Mouse (Mus musculus) hindbrain, embryonic 16.5 days (tissue): ENCODE measurements around the gene Pard3b. TPM values are rescaled to one million over a fixed set of nuclear protein-coding genes. Genes with fewer than 3 reads are reported as not detected.

Experiments
- ATAC-seq: fragments of 200-750 bp; cut with Nextera tagmentation; 2 replicates; pipeline ENCODE4 v1.8.0; 2017; ENCODE audit warnings: moderate TSS enrichment, moderate library complexity
- H3K27ac ChIP-seq: fragments of 300-500 bp; sonication (generic); 2 replicates; pipeline ENCODE4 v1.5.1; 2014; ENCODE audit warnings: low read depth, mild to moderate bottlenecking, control low read depth, low read length, moderate library complexity
- H3K27me3 ChIP-seq: fragments of 300-500 bp; sonication (generic); replicated peaks from 2 replicates; pipeline ENCODE4 v1.6.1; 2014; ENCODE audit warnings: low read length; ENCODE audit not compliant: control insufficient read depth, insufficient read depth
- H3K36me3 ChIP-seq: fragments of 300-500 bp; sonication (generic); 2 replicates; pipeline ENCODE4 v1.6.1; 2014; ENCODE audit warnings: mild to moderate bottlenecking, low read length, moderate library complexity, mixed read lengths; ENCODE audit not compliant: control insufficient read depth, insufficient read depth
- H3K4me1 ChIP-seq: fragments of 300-500 bp; sonication (generic); 2 replicates; pipeline ENCODE4 v1.6.1; 2014; ENCODE audit warnings: low read depth, low read length; ENCODE audit not compliant: control insufficient read depth, insufficient read depth
- H3K4me2 ChIP-seq: fragments of 300-500 bp; sonication (generic); 2 replicates; pipeline ENCODE4 v1.6.1; 2014; ENCODE audit warnings: mild to moderate bottlenecking, low read length, control low read depth, moderate library complexity
- H3K4me3 ChIP-seq: fragments of 300-500 bp; sonication (generic); 2 replicates; pipeline ENCODE4 v1.5.1; 2014; ENCODE audit warnings: mild to moderate bottlenecking, low read length, control low read depth, moderate library complexity
- H3K9ac ChIP-seq: fragments of 300-500 bp; sonication (generic); 2 replicates; pipeline ENCODE4 v1.6.1; 2014; ENCODE audit warnings: low read depth, mild to moderate bottlenecking, control low read depth, low read length, moderate library complexity
- H3K9me3 ChIP-seq: fragments of 300-500 bp; sonication (generic); 2 replicates; pipeline ENCODE4 v1.6.1; 2014; ENCODE audit warnings: mild to moderate bottlenecking, low read length, moderate library complexity; ENCODE audit not compliant: control insufficient read depth
- WGBS: fragments of 180-500 bp; shearing (Covaris S2); extraction: QIAGEN DNeasy Blood & Tissue Kit; methylation state at CpG from one replicate; pipeline ENCODE4 v1.1.7; 2014; 5-methylcytosine and 5-hydroxymethylcytosine counted together
- polyA plus RNA-seq: library from polyadenylated mRNA; unstranded; fragments of >200 nt; fragmentation: Nextera tagmentation; extraction: Ambion mirVana; gene quantifications from 2 replicates; pipeline ENCODE4 v1.2.1, GENCODE M21; 2015

Gene Pard3b
- polyA plus RNA-seq, 1 experiment from 2014 or later, result 8.9 TPM

DNA sequence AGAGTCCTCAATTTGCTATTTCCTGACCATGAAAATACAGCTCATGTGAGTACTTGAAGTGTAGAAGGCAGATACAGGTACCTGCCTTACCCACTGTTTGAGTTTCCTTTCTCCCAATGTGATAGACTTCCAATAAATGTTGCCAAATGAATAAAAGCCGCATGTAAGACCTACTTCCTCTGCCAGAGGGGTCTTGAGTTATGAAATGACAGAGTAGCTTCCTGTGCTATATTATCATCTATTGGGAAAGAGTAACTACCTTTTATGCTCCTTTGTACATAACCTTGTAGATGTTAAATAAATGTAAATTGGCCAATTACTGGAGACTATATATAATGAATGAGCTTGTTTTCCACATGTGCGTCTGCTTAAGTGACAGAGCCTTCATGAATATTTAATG is 574.7 kb downstream of the Pard3b start:
- Histone ChIP-seq H3K27me3 (no peaks in the 10 kb centered on the region), H3K4me1 (peaks cover 4% of the 10 kb centered on the region; the same call in 1 of the 2 replicates), H3K36me3 (no peaks in the 10 kb centered on the region), H3K27ac (no peak overlapping the region), H3K4me2 (no peak overlapping the region), H3K4me3 (no peak overlapping the region), H3K9ac (no peak overlapping the region), H3K9me3 (no peaks in the 10 kb centered on the region)
- ATAC-seq, result no peak
- 58% methylated on average over 2 of the region's 2 CpGs for WGBS

DNA sequence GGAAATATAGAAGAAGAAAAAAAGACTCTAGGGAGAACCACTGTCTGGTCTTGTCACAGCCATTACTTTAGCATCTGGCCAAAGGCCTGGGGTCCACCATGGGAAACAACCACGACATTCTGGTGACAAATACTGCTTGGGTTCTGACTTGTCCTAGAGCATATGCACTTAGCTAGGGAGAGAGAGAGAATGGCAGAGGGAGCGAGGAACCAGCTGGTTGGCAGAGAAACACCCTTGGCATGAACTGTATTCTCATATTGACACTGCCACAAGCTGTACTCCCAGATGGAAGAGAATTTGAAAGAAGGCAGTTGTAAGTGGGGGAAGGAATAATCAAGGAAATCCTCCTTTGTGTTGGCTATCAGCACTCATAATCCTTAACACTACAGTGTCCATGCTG is 577.2 kb downstream of the Pard3b start:
- ATAC-seq, result peak; percentile 84
- Histone ChIP-seq H3K9ac (no peak overlapping the region), H3K4me2 (no peak overlapping the region), H3K9me3 (no peaks in the 10 kb centered on the region), H3K27ac (no peak overlapping the region), H3K27me3 (no peaks in the 10 kb centered on the region), H3K36me3 (no peaks in the 10 kb centered on the region), H3K4me1 (peaks cover 4% of the 10 kb centered on the region; the same call in 1 of the 2 replicates), H3K4me3 (no peak overlapping the region)
- WGBS, result 42% methylated on average over 2 of the region's 2 CpGs

DNA sequence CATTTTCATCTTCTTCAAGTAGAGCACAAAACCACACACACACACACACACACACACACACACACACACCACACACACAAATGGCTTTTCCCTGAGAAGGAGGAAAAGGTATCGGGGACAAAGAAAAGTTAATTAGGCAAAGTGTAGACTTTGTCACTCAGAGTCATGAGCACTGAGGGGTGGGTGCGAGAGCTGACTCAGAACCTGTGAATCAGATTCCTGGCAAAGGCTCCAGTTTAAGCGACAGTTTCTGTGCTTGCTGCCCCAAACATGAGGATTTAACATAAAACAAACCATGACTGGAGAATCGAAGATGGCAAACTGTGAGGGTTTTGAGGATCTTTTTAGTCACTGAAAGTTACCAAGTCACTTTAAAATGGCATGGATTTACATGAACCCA is 577.9 kb downstream of the Pard3b start:
- Histone ChIP-seq H3K27me3 (no peaks in the 10 kb centered on the region), H3K4me3 (no peak overlapping the region), H3K36me3 (no peaks in the 10 kb centered on the region), H3K4me2 (no peak overlapping the region), H3K9ac (no peak overlapping the region), H3K9me3 (no peaks in the 10 kb centered on the region), H3K27ac (no peak overlapping the region), H3K4me1 (peaks cover 4% of the 10 kb centered on the region; the same call in 1 of the 2 replicates)
- WGBS, result 85% methylated on average over 4 of the region's 4 CpGs
- no peak for ATAC-seq

DNA sequence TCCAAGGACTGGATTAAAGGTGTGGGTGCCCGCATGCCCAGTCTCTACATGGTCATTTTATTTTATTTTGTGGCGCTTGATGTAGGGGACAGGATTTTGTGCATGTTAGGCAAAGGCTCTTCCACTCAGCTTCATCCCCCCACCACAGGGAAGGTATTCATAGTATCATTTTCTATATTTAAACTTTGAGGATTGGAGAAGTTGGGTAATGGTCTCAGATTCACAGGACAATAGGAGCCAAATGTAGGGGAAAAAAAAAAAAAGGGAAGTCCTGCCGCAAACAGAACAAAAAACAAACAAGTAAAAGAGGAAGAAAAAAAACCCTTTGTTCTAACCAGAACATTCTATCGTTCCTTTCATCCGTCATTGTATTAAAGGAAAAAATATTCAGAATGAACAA is 590.5 kb downstream of the Pard3b start:
- no peak overlapping the region for H3K4me3 ChIP-seq
- no peaks in the 10 kb centered on the region for H3K9me3 ChIP-seq
- H3K27me3 ChIP-seq, result no peaks in the 10 kb centered on the region
- no peak for ATAC-seq
- peaks cover 5% of the 10 kb centered on the region; the same call in 1 of the 2 replicates for H3K4me1 ChIP-seq
- H3K27ac ChIP-seq, result no peak overlapping the region
- H3K36me3 ChIP-seq, result no peaks in the 10 kb centered on the region
- H3K4me2 ChIP-seq, result no peak overlapping the region
- WGBS, result 83% methylated on average over 5 of the region's 5 CpGs
- H3K9ac ChIP-seq, result no peak overlapping the region

DNA sequence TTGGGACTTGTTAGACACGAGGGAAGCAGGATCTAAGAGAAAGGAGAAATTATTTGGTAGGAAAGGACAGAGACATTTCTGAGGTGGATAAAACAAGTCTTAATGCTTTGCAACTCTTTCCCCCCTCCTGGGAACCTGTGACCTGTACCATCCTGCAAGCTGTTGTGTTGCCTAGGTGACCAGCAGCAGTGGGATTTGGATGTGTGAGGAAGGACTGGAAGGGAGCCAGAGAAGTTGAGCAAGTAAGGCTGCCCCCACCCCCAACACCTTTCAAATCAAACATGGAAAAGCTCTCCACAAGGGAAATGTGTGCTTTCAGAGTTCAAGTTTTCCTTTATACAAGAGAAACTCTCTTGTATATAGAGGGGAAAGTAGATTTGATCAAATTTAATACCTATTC is 595.4 kb downstream of the Pard3b start:
- Histone ChIP-seq H3K4me3 (no peak overlapping the region), H3K36me3 (no peaks in the 10 kb centered on the region), H3K9ac (no peak overlapping the region), H3K27me3 (no peaks in the 10 kb centered on the region), H3K9me3 (no peaks in the 10 kb centered on the region), H3K4me2 (no peak overlapping the region), H3K27ac (no peak overlapping the region), H3K4me1 (peaks cover 5% of the 10 kb centered on the region; the same call in 1 of the 2 replicates)
- 35% methylated on average over 1 of the region's 1 CpGs for WGBS
- no peak for ATAC-seq

DNA sequence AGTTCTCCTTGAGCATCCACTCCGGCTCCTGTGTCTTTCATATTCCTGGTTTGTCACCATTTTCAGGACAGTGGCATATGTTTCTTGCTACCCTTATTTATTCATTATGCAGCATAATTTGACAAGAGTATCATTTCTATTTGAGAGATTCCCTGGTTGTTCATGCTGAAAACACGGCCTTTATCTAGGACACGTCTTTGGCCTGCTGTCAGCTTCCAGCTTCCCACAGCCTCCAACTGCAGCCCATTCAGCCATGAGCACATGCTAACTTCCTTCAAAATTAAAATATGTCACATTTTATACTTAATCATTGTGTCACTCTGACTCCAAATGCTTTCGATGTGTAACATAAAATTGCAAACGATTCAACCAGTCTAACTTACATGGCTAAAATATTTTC is 596.5 kb downstream of the Pard3b start:
- H3K9me3 ChIP-seq, result no peaks in the 10 kb centered on the region
- no peak overlapping the region for H3K27ac ChIP-seq
- no peak overlapping the region for H3K4me2 ChIP-seq
- 73% methylated on average over 5 of the region's 5 CpGs for WGBS
- no peaks in the 10 kb centered on the region for H3K27me3 ChIP-seq
- H3K9ac ChIP-seq, result no peak overlapping the region
- H3K36me3 ChIP-seq, result no peaks in the 10 kb centered on the region
- ATAC-seq, result no peak
- no peak overlapping the region for H3K4me3 ChIP-seq
- peaks cover 5% of the 10 kb centered on the region; the same call in 1 of the 2 replicates for H3K4me1 ChIP-seq

DNA sequence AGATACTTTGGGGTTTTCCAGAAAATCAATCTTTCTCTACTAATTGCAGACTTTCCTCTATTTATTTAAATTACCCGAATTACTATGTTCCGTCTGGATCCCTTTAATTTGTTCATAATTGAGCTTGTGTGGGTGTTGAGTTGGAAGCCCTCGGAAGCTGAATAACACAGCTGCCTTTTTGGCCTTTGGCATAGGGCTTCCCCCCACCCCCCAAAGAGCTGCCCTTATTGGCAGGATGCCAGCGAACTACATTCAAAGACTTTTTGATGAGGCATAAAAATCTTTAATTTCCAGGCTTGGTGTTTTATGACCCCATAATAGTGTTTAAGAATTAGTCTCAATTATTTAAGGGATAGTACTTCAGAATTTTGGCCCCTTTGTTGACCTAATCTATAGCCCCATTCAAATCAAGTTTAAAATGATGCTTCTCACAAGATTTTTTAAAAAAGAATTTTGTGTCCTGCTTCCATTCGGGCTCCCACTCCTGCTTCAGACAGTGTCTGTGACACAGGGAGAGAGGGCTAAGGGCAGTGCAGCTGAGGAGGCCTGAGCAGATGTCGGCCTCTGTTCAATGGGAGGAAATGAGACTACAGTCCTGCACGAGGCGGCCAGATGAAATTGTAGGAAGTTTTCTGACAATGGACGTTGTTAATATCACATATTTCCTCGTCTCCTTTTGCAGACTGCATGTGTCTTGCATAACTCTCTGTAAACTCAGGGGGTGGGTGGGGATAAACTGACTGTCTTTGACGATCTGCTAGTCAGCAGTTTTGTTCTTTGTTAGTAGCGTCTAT is 605.8 kb downstream of the Pard3b start:
- Histone ChIP-seq H3K36me3 (no peaks in the 10 kb centered on the region), H3K4me2 (no peak overlapping the region), H3K4me1 (no peaks in the 10 kb centered on the region), H3K27ac (no peak overlapping the region), H3K9me3 (no peaks in the 10 kb centered on the region), H3K27me3 (no peaks in the 10 kb centered on the region), H3K4me3 (no peak overlapping the region), H3K9ac (no peak overlapping the region)
- ATAC-seq, result no peak
- 33% methylated on average over 12 of the region's 12 CpGs for WGBS

DNA sequence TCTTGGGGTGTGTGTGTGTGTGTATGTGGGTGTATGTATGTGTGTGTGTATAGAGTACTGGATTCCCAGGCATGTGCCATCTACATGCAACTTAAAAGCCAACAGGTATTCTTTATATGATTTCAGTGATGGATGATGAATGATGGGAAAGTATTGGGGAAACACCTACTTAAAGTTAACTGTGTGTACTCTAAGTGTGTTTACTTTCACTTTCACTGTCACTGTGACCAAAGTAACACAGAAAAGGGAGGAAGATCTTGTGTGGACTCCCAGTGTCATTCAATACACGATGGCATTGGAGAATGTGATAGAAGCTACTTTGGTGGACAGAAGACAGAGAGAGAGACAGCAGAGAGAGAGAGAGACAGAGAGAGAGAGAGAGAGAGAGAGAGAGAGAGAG is 613.8 kb downstream of the Pard3b start:
- Histone ChIP-seq H3K36me3 (no peaks in the 10 kb centered on the region), H3K9ac (no peak overlapping the region), H3K9me3 (no peaks in the 10 kb centered on the region), H3K4me2 (no peak overlapping the region), H3K27me3 (no peaks in the 10 kb centered on the region), H3K27ac (no peak overlapping the region), H3K4me1 (no peaks in the 10 kb centered on the region), H3K4me3 (no peak overlapping the region)
- no peak for ATAC-seq
- 88% methylated on average over 1 of the region's 1 CpGs for WGBS

DNA sequence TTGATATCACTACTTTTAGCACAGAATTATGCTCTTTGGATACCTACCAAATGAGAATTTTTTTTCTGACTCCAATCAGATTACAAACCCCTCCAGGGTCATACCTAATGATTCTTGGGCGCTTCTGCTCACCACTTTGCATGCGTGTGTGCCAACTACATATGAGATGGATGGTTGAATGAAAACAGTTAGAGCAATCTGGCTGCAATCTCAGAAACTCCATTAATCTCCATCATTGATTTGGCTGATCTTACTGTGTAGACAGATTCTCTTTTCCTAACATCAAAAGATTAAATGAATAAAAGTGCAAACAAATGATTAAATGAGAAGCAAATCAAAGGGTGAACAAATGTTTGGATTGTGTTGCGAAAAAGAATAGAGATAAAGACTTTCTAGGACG is 615.7 kb downstream of the Pard3b start:
- Histone ChIP-seq H3K4me3 (no peak overlapping the region), H3K4me1 (no peaks in the 10 kb centered on the region), H3K4me2 (no peak overlapping the region), H3K27ac (no peak overlapping the region), H3K9ac (no peak overlapping the region), H3K36me3 (no peaks in the 10 kb centered on the region), H3K27me3 (no peaks in the 10 kb centered on the region), H3K9me3 (no peaks in the 10 kb centered on the region)
- 61% methylated on average over 4 of the region's 4 CpGs for WGBS
- ATAC-seq, result no peak
